Mouse (Mus musculus): Measurements from ENCODE around the gene Ptch2.

DNA sequence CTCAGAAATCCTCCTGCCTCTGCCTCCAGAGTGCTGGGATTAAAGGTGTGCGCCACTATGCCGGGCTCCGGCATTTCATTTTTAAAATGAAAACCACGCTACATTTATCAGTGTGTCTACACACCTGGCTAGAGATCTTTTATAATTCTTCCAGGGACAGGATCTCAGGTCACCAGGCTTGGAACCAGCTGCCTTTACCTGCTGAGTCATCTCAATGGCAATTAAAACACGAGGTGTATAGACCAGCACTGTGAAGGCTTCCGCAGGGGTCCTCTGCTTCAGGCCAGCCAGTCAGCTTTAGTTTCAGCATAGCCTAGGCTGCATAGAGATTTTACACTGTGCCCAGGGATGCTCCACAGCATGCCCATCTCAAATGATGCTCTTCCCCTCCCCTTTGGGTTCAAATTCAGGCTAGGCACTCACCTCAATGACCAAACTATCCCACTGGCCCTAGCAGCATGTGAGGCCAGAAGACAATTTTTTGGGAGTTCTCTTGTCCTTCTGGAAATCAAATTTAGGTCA lies 54.4 kb downstream of the Ptch2 start:
- TF ChIP-seq CTCF (IDR thresholded peaks at IDR 0.05; ENCODE audit: low read depth) (no peak), EP300 (optimal IDR thresholded peaks at IDR 0.05) (no peak)

Data from stomach, postnatal 0 days (tissue).